ENCODE assay signal across 20 mouse cellular contexts in the genomic region with DNA sequence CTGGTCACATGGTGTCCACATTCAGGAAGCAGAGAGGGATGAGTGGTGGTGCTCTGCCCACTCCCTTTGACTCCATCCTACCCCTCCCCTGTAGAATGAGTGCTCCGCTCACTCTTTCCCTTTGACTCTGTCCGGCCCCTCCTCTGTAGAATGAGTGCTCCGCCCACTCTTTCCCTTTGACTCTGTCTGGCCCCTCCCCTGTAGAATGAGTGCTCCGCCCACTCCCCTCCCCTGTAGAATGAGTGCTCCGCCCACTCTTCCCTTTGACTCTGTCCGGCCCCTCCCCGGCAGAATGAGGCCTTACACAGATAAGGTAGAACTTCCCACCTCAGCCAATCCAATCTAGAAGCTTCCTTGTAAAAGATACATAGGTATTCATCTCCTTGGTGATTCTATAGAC.
A peak's percentile ranks its signal among the peaks of the same experiment; 100 is the strongest.
DNase-seq lines count a peak whose midpoint lies in the region; ATAC-seq and TF ChIP-seq lines count a peak whose summit lies in the region.
"Had no signal": no experiment of that assay in that cellular context is flagged by ENCODE, and none has a peak within 500 bp of the region (broad histone marks: within the 10 kb centered on the region; RNA-seq: fewer than 3 reads in every experiment).

No protein-coding gene starts in this region.

- no peak for DNase-seq in heart, postnatal 4 days
- DNase-seq in R1 (ENCODE audit: low read depth, low spot score), result peak; percentile 88
- no peak for DNase-seq in gastrocnemius, adult 8-10 months (ENCODE audit: low spot score in 2 of 2)
- DNase-seq in urinary bladder, postnatal 36 days (ENCODE audit: low spot score in 2 of 2), result no peak
- DNase-seq: cerebellum, postnatal 14 days; gastrocnemius, postnatal 14 days; heart, postnatal 10 days; kidney, postnatal 25 days; lung, postnatal 14 days; retina, postnatal 1 day; spleen, adult 18-20 months had no signal

- 88% methylated on average over 7 of the region's 7 CpGs for WGBS in heart, embryonic 13.5 days
- WGBS in intestine, postnatal 0 days, result 79% methylated on average over 7 of the region's 7 CpGs

- peaks cover 36% of the 10 kb centered on the region for H3K4me1 ChIP-seq in heart, embryonic 13.5 days
- H3K4me1 ChIP-seq in intestine, postnatal 0 days (replicated peaks; ENCODE audit: control insufficient read depth, insufficient read depth, low read length), result no peaks in the 10 kb centered on the region

- H3K9ac ChIP-seq in heart, embryonic 13.5 days, result no peak overlapping the region
- no peak overlapping the region for H3K9ac ChIP-seq in intestine, postnatal 0 days (ENCODE audit: low read depth, low read length)
- H3K9ac ChIP-seq: embryonic facial prominence, embryonic 13.5 days; forebrain, embryonic 12.5 days; limb, embryonic 12.5 days; midbrain, embryonic 15.5 days; neural tube, embryonic 13.5 days had no signal

- H3K9me3 ChIP-seq in heart, embryonic 13.5 days, result no peaks in the 10 kb centered on the region
- no peaks in the 10 kb centered on the region for H3K9me3 ChIP-seq in intestine, postnatal 0 days (ENCODE audit: control insufficient read depth)
- H3K9me3 ChIP-seq: embryonic facial prominence, embryonic 13.5 days; forebrain, embryonic 12.5 days; limb, embryonic 12.5 days; midbrain, embryonic 15.5 days; neural tube, embryonic 13.5 days had no signal

- no peaks in the 10 kb centered on the region for H3K36me3 ChIP-seq in heart, embryonic 13.5 days
- no peaks in the 10 kb centered on the region for H3K36me3 ChIP-seq in intestine, postnatal 0 days (ENCODE audit: control insufficient read depth, insufficient read depth)
- H3K36me3 ChIP-seq: embryonic facial prominence, embryonic 13.5 days; forebrain, embryonic 12.5 days; limb, embryonic 12.5 days; midbrain, embryonic 15.5 days; neural tube, embryonic 13.5 days had no signal

- no peak overlapping the region for H3K4me3 ChIP-seq in heart, embryonic 13.5 days
- no peak overlapping the region for H3K4me3 ChIP-seq in intestine, postnatal 0 days (ENCODE audit: low read depth, low read length)
- H3K4me3 ChIP-seq: embryonic facial prominence, embryonic 13.5 days; forebrain, embryonic 12.5 days; limb, embryonic 12.5 days; midbrain, embryonic 15.5 days; neural tube, embryonic 13.5 days had no signal

- no peak for TF ChIP-seq CTCF in intestine, postnatal 0 days (IDR thresholded peaks at IDR 0.05; ENCODE audit: low read depth)

- H3K4me2 ChIP-seq in heart, embryonic 13.5 days, result no peak overlapping the region
- no peak overlapping the region for H3K4me2 ChIP-seq in intestine, postnatal 0 days (replicated peaks; ENCODE audit: low read depth)
- H3K4me2 ChIP-seq: embryonic facial prominence, embryonic 13.5 days; forebrain, embryonic 12.5 days; limb, embryonic 12.5 days; midbrain, embryonic 15.5 days; neural tube, embryonic 13.5 days had no signal

- ATAC-seq in heart, embryonic 13.5 days (ENCODE audit: extremely low read depth, insufficient number of reproducible peaks, low FRiP score, low TSS enrichment), result peak; percentile 51; the same call in 1 of the 2 replicates
- peak; percentile 29 for ATAC-seq in intestine, postnatal 0 days
- ATAC-seq in megakaryocyte-erythroid progenitor cell, adult 5-6 weeks (replicated peaks; ENCODE audit: low FRiP score, low TSS enrichment, poor library complexity, severe bottlenecking), result peak; percentile 53; the same call in 1 of the 2 replicates
- ATAC-seq: inflammation-experienced regulatory T-cells, adult 6 months; midbrain, embryonic 15.5 days had no signal

- H3K27me3 ChIP-seq in heart, embryonic 13.5 days (replicated peaks), result no peaks in the 10 kb centered on the region
- H3K27me3 ChIP-seq in intestine, postnatal 0 days (replicated peaks; ENCODE audit: control insufficient read depth, insufficient read depth, low read length), result no peaks in the 10 kb centered on the region
- H3K27me3 ChIP-seq: embryonic facial prominence, embryonic 13.5 days; forebrain, embryonic 12.5 days; limb, embryonic 12.5 days; midbrain, embryonic 15.5 days; neural tube, embryonic 13.5 days had no signal

- no peak overlapping the region for H3K27ac ChIP-seq in heart, embryonic 13.5 days (replicated peaks)
- H3K27ac ChIP-seq in intestine, postnatal 0 days (ENCODE audit: low read depth, low read length), result no peak overlapping the region
- H3K27ac ChIP-seq: embryonic facial prominence, embryonic 13.5 days; forebrain, embryonic 12.5 days; limb, embryonic 12.5 days; midbrain, embryonic 15.5 days had no signal
